Mouse (Mus musculus) kidney, embryonic 16.5 days (tissue): Measurements from ENCODE around the gene Pex11b. TPM values are rescaled to one million over a fixed set of nuclear protein-coding genes. Genes with fewer than 3 reads are reported as not detected.

ENCODE experiments used
- ATAC-seq: fragments of 200-750 bp; cut with Nextera tagmentation; 2 replicates; pipeline ENCODE4 v1.8.0; 2017; ENCODE audit warnings: moderate TSS enrichment; ENCODE audit not compliant: low FRiP score, low TSS enrichment
- H3K27ac ChIP-seq: fragments of 300-500 bp; sonication (generic); 2 replicates; pipeline ENCODE4 v1.5.1; 2014; ENCODE audit warnings: low read length
- H3K27me3 ChIP-seq: fragments of 300-500 bp; sonication (generic); 2 replicates; pipeline ENCODE4 v1.6.1; 2014; ENCODE audit warnings: low read length, control low read depth, mixed read lengths; ENCODE audit not compliant: insufficient read depth
- H3K36me3 ChIP-seq: fragments of 300-500 bp; sonication (generic); 2 replicates; pipeline ENCODE4 v1.6.1; 2014; ENCODE audit warnings: low read length, control low read depth, mixed read lengths; ENCODE audit not compliant: insufficient read depth
- H3K4me1 ChIP-seq: fragments of 300-500 bp; sonication (generic); 2 replicates; pipeline ENCODE4 v1.6.1; 2014; ENCODE audit warnings: low read length, control low read depth, mixed read lengths; ENCODE audit not compliant: insufficient read depth
- H3K4me2 ChIP-seq: fragments of 300-500 bp; sonication (generic); replicated peaks from 2 replicates; pipeline ENCODE4 v1.6.1; 2014; ENCODE audit warnings: low read depth, low read length
- H3K4me3 ChIP-seq: fragments of 300-500 bp; sonication (generic); 2 replicates; pipeline ENCODE4 v1.5.1; 2014; ENCODE audit warnings: mild to moderate bottlenecking, low read length
- H3K9ac ChIP-seq: fragments of 300-500 bp; sonication (generic); replicated peaks from 2 replicates; pipeline ENCODE4 v1.6.1; 2014; ENCODE audit warnings: low read length
- H3K9me3 ChIP-seq: fragments of 300-500 bp; sonication (generic); 2 replicates; pipeline ENCODE4 v1.6.1; 2016; ENCODE audit warnings: low read length, control low read depth
- WGBS: fragments of 180-500 bp; shearing (Covaris S2); extraction: QIAGEN DNeasy Blood & Tissue Kit; methylation state at CpG from one replicate; pipeline ENCODE4 v1.1.7; 2014; 5-methylcytosine and 5-hydroxymethylcytosine counted together
- polyA plus RNA-seq: library from polyadenylated mRNA; unstranded; fragments of >200 nt; fragmentation: Nextera tagmentation; extraction: Ambion mirVana; gene quantifications from 2 replicates; pipeline ENCODE4 v1.2.1, GENCODE M21; 2015

Gene Pex11b
- polyA plus RNA-seq, 1 experiment from 2014 or later, result 60.6 TPM

DNA sequence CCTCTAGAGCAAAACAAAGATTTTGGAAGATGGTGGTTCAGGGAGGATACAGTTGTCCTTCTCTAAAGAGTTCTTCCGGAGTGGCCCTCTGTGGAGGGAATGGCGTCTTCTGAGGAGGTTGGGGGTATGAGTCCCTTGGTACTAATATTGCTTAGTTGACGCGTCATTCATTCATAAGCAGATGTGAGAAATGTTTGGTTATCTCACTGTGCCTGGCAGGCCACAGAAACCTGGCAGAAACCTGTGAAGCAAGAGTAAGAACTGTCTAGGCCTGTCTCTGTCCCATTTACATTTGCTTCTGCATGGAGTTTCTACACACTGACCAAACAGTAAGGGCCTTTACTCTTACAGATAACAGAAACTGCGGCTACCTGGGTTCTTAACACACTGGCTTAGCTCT is 36.3 kb downstream of the Pex11b start:
- Histone ChIP-seq H3K9me3 (no peaks in the 10 kb centered on the region), H3K36me3 (no peaks in the 10 kb centered on the region), H3K4me3 (no peak overlapping the region), H3K27ac (no peak overlapping the region), H3K9ac (no peak overlapping the region), H3K4me1 (peaks cover 26% of the 10 kb centered on the region), H3K27me3 (no peaks in the 10 kb centered on the region), H3K4me2 (no peak overlapping the region)
- 96% methylated on average over 5 of the region's 5 CpGs for WGBS
- no peak for ATAC-seq

DNA sequence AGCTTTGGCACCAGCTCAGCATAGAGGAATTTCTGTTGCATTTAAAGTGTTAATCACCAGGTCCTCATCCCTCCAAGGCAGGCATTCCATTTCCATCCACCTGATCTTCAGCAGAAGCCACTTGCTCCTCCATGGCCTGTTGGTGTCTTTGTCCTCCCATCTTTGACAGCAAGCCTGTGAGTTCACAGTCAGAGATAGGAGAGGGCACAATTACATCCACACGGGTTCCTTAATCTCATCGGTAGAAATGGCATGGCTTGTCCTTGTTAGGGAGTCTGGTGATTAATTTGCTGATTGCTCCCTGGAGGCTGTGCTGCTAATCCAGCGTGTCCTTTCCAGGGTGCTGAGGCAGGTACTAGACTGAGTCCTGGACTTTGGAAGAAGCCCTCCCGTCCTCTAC is 38.3 kb downstream of the Pex11b start:
- no peak overlapping the region for H3K27ac ChIP-seq
- no peak for ATAC-seq
- H3K9me3 ChIP-seq, result no peaks in the 10 kb centered on the region
- H3K36me3 ChIP-seq, result no peaks in the 10 kb centered on the region
- H3K9ac ChIP-seq, result no peak overlapping the region
- WGBS, result 59% methylated on average over 4 of the region's 4 CpGs
- H3K4me1 ChIP-seq, result peaks cover 26% of the 10 kb centered on the region
- no peak overlapping the region for H3K4me2 ChIP-seq
- no peak overlapping the region for H3K4me3 ChIP-seq
- H3K27me3 ChIP-seq, result no peaks in the 10 kb centered on the region

DNA sequence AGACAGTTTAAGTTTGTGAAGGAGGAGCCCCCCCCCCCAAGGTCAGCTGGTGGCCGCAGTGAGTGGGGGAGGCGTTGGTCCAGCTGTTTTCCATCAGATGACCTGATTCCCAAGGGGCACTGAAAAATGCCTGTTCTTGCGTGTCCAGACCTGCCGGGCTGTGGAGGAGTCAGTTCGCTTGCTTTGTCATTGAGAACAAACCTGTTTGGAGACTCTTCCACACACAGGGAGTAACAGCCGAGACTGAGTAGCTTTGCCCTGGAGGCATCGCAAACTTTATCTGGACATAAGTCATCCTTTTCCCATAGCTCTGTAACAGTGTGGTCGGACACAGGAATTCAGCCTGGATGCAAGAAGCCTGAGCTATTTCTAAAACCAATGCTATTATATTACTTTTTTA is 39.3 kb downstream of the Pex11b start:
- Histone ChIP-seq H3K27me3 (no peaks in the 10 kb centered on the region), H3K4me1 (peaks cover 26% of the 10 kb centered on the region), H3K27ac (peak overlapping the region; percentile 17; the same call in 1 of the 2 replicates), H3K4me2 (peak overlapping the region; percentile 6), H3K9ac (no peak overlapping the region), H3K9me3 (no peaks in the 10 kb centered on the region), H3K36me3 (no peaks in the 10 kb centered on the region), H3K4me3 (no peak overlapping the region)
- WGBS, result 12% methylated on average over 8 of the region's 8 CpGs
- peak; percentile 40 for ATAC-seq

DNA sequence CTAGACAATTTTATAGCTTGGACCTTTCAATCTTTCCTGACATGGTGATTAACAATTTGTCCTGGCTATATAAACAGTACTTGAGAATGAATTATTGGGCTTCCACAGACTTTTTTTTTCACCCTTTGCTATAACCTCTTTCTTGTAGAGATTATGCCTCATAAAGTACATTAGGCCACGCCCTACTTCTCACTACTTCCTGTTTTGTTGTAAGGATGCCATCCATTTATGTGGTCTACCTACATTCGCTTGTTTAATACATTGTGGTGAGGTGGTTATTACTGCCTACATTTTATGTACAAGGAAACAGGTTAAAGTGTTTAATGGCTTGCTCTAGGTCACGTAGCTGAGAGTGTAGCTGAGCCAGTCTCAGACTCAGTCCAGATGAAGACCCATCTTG is 40.0 kb downstream of the Pex11b start:
- Histone ChIP-seq H3K4me3 (no peak overlapping the region), H3K4me2 (no peak overlapping the region), H3K27me3 (0 out of 2 replicates have a peak, but pooled peaks cover 4% of the 10 kb centered on the region), H3K4me1 (peaks cover 26% of the 10 kb centered on the region), H3K27ac (peak overlapping the region; percentile 20; the same call in 1 of the 2 replicates), H3K9me3 (no peaks in the 10 kb centered on the region), H3K9ac (no peak overlapping the region), H3K36me3 (no peaks in the 10 kb centered on the region)
- WGBS, result 59% methylated on average over 3 of the region's 3 CpGs
- ATAC-seq, result no peak

DNA sequence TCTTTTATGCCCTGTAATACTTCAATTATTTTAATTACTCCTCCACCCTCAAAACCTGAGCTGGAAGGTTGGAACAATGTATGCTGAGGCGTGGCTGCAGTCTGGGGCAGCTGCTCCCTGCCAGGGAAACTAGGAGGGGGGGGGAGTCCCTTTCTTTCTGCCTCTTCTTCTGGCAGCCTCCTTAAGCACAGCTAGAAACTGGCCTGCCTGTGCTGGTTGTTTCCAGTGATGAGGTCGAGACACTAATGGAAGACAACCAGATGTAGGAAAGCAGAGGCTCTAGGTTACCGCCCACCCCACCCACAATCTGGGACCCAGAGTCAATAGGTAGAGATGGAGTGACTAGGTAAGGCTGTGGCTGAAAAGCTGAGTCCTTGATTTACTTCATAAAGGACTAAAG is 40.5 kb downstream of the Pex11b start:
- peak overlapping the region; percentile 20; the same call in 1 of the 2 replicates for H3K27ac ChIP-seq
- 44% methylated on average over 3 of the region's 3 CpGs for WGBS
- ATAC-seq, result no peak

DNA sequence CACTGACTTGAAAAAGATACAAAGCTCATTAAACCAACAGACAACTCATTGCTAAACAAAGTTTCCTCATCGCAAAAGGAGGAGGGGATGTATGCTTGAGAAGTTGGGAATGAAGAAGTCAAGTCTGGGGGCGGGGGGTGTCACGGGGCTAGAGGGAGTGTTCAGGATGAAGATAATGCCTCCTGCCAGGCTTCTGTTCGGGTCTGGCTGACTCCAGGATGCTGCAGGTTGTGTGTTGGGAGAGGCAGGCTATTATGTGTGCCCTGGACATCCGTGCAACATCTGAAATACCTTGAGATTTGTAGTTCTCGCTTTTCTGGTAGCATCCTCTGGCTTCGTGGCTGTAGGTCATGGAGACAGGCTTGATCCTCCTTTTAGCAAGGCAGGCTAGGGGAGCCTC is 43.3 kb downstream of the Pex11b start:
- 68% methylated on average over 7 of the region's 7 CpGs for WGBS
- no peaks in the 10 kb centered on the region for H3K36me3 ChIP-seq
- no peak overlapping the region for H3K4me3 ChIP-seq
- no peak overlapping the region for H3K27ac ChIP-seq
- no peak overlapping the region for H3K4me2 ChIP-seq
- H3K9ac ChIP-seq, result no peak overlapping the region
- 0 out of 2 replicates have a peak, but pooled peaks cover 5% of the 10 kb centered on the region for H3K27me3 ChIP-seq
- H3K9me3 ChIP-seq, result no peaks in the 10 kb centered on the region
- ATAC-seq, result no peak
- peaks cover 17% of the 10 kb centered on the region for H3K4me1 ChIP-seq

More for the DNA sequence above, 40.5 kb downstream of the Pex11b start:
- Histone ChIP-seq H3K9me3 (no peaks in the 10 kb centered on the region), H3K36me3 (no peaks in the 10 kb centered on the region), H3K4me3 (no peak overlapping the region), H3K4me1 (peaks cover 21% of the 10 kb centered on the region), H3K9ac (no peak overlapping the region), H3K27me3 (0 out of 2 replicates have a peak, but pooled peaks cover 5% of the 10 kb centered on the region), H3K4me2 (no peak overlapping the region)

DNA sequence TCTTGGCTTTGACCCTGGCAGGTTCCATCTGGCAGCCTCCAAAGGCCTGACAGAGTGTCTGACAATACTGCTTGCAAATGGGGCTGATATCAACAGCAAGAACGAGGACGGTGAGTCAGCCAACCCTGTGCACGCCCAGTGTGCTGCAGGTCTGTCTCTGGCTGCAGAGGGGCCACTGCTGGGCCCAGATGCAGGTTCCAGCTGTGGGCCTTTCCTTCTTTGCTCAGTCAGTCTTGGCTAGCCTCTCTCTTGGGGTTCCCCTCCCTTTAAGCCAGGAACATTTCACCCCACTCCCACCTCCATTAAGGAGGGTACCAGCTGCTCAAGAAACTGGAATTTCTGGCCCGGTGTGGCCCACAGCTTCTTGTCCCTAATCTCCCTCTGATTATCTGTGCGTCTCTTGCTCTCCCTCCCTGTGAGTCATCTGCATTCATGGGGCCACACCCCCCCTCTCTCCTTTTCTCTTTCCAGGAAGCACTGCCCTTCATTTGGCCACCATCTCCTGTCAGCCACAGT is 44.0 kb downstream of the Pex11b start:
- ATAC-seq, result no peak
- Histone ChIP-seq H3K36me3 (no peaks in the 10 kb centered on the region), H3K4me2 (no peak overlapping the region), H3K27me3 (peaks cover 10% of the 10 kb centered on the region; the same call in 1 of the 2 replicates), H3K9me3 (no peaks in the 10 kb centered on the region), H3K4me1 (peaks cover 10% of the 10 kb centered on the region), H3K27ac (no peak overlapping the region), H3K9ac (no peak overlapping the region), H3K4me3 (no peak overlapping the region)
- 36% methylated on average over 5 of the region's 5 CpGs for WGBS

DNA sequence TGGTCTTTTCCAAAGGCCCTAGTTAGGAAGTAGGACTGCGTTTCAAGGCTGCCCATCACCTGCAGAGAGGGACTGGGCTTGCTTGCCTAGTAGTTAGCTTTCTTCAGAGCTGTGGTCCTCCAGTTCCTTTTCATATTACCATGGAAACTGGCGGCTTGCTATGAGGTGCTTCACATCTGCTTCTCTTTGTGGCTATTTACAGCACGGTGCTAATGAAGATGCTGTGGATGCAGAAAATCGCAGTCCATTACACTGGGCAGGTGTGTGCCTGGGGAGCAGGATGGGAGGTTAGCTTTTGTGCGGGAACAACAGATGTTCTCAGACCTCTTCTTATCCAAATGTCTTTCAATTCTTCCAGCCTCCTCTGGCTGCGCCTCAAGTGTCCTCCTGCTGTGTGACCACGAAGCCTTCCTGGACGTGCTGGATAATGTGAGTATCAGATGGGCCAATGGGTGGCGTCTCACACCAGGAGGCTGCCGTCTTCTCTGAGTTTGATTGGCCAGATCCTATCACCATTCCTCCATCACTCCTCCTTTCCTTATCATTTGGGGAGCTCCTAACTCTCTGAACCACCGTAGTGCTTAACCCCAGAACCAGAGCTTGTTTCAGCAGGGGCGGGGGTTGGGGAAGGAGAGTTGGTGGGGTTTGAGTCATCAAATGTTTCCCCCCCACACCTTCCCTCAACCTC is 45.2 kb downstream of the Pex11b start:
- Histone ChIP-seq H3K27ac (no peak overlapping the region), H3K4me2 (no peak overlapping the region), H3K9ac (no peak overlapping the region), H3K9me3 (no peaks in the 10 kb centered on the region), H3K4me1 (peaks cover 4% of the 10 kb centered on the region; the same call in 1 of the 2 replicates), H3K4me3 (no peak overlapping the region), H3K27me3 (peaks cover 10% of the 10 kb centered on the region; the same call in 1 of the 2 replicates), H3K36me3 (no peaks in the 10 kb centered on the region)
- ATAC-seq, result no peak
- WGBS, result 32% methylated on average over 12 of the region's 12 CpGs

DNA sequence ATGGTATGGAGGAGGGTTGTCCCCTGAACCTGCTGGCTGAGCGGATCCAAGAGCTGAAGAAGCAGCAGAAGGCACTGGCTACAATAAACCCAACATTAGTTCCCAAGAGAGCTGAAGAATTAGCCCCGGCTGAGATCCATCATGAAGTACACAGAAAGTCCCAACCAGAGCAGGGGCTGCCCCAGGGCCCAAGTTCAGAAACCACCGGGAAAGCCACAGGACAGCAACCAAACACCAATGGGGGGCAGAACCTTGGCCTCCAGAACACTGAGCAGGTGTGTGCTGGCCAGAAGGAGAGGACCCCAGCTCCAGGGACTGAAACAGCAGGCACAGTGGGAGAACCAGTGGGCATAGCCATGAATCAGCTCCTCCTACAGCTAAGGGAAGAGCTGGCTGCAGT is 48.3 kb downstream of the Pex11b start:
- H3K9me3 ChIP-seq, result no peaks in the 10 kb centered on the region
- 93% methylated on average over 3 of the region's 3 CpGs for WGBS
- no peak overlapping the region for H3K9ac ChIP-seq
- H3K4me2 ChIP-seq, result no peak overlapping the region
- no peaks in the 10 kb centered on the region for H3K36me3 ChIP-seq
- ATAC-seq, result no peak
- H3K4me1 ChIP-seq, result no peaks in the 10 kb centered on the region
- no peak overlapping the region for H3K27ac ChIP-seq
- no peak overlapping the region for H3K4me3 ChIP-seq
- peaks cover 10% of the 10 kb centered on the region; the same call in 1 of the 2 replicates for H3K27me3 ChIP-seq

DNA sequence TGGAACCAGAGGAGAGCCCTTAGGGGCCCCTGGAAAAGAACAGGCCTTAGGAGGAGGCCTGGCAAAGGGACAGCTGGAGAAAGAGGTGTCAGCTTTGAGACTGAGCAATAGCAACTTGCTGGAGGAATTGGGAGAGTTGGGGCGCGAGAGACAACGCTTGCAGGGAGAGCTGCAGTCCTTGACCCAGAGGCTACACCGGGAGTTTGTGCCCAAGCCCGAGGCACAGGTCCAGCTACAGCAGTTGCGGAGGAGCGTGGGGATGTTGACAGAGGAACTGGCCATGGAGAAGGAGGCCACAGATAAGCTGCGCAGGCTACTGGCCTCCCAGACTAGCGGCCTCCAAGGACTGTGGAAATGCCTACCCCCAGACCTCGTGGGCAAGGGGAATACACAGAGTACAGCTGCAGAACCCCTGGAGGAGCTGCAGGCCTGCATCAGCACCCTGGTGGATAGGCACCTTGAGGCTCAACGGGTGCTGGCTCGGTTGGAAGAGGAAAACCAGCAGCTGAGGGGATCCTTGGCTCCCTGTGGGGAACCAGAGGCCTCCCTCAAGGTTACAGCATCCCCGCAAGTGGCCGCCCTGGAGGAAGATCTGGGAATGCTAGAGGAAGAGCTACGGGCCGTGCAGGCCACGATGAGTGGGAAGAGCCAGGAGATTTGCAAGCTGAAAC is 49.1 kb downstream of the Pex11b start:
- Histone ChIP-seq H3K4me1 (no peaks in the 10 kb centered on the region), H3K9me3 (no peaks in the 10 kb centered on the region), H3K36me3 (no peaks in the 10 kb centered on the region), H3K9ac (peak overlapping the region; percentile 42), H3K4me3 (peak overlapping the region; percentile 22), H3K4me2 (peak overlapping the region; percentile 42), H3K27ac (no peak overlapping the region), H3K27me3 (peaks cover 10% of the 10 kb centered on the region; the same call in 1 of the 2 replicates)
- no peak for ATAC-seq
- WGBS, result 58% methylated on average over 17 of the region's 17 CpGs
